Mouse (Mus musculus) yolk sac, embryonic 10.5 days (tissue): ENCODE data around the gene Tsc22d4.

Experiments used
- DNase-seq: peaks from one replicate; pipeline ENCODE4 v3.0.0-alpha.2; 2017; ENCODE audit warnings: low spot score

Tsc22d4 gene

GRCm38 (mm10) chr5:137764609-137765340, 19.2 kb downstream of the Tsc22d4 start:
- no peak for DNase-seq

GRCm38 (mm10) chr5:137766270-137766669, 20.7 kb downstream of the Tsc22d4 start:
- DNase-seq = no peak

- no peak for DNase-seq
These were observed 22.9 kb downstream of the Tsc22d4 start for GRCm38 (mm10) chr5:137768475-137768874.

- DNase-seq = peak; percentile 42
These were observed 25.2 kb downstream of the Tsc22d4 start for GRCm38 (mm10) chr5:137770709-137771108.

- no peak for DNase-seq
These were observed 27.2 kb downstream of the Tsc22d4 start for GRCm38 (mm10) chr5:137772755-137773154.

GRCm38 (mm10) chr5:137775587-137776290, 30.2 kb downstream of the Tsc22d4 start:
- no peak for DNase-seq

GRCm38 (mm10) chr5:137776408-137776918, 30.9 kb downstream of the Tsc22d4 start:
- no peak for DNase-seq

GRCm38 (mm10) chr5:137777267-137777845, 31.8 kb downstream of the Tsc22d4 start:
- no peak for DNase-seq

GRCm38 (mm10) chr5:137778635-137779034, 33.1 kb downstream of the Tsc22d4 start, which contains the start of gene Ppp1r35:
Ppp1r35 (plus strand) TSS chr5:137778849.
- peak; percentile 95 for DNase-seq

GRCm38 (mm10) chr5:137779053-137779933, 33.8 kb downstream of the Tsc22d4 start:
- DNase-seq = no peak

- DNase-seq = no peak
These were observed 36.1 kb downstream of the Tsc22d4 start for GRCm38 (mm10) chr5:137781661-137782060.

- DNase-seq = no peak
These were observed 37.4 kb downstream of the Tsc22d4 start for GRCm38 (mm10) chr5:137782776-137783522.

- DNase-seq = no peak
These were observed 38.5 kb downstream of the Tsc22d4 start for GRCm38 (mm10) chr5:137783901-137784540.

- DNase-seq = no peak
These were observed 39.0 kb downstream of the Tsc22d4 start for GRCm38 (mm10) chr5:137784546-137784945.

- DNase-seq = peak; percentile 47
These were observed 39.9 kb downstream of the Tsc22d4 start for GRCm38 (mm10) chr5:137785164-137786031.

- DNase-seq = peak; percentile 100
These were observed 40.8 kb downstream of the Tsc22d4 start for GRCm38 (mm10) chr5:137786109-137786942.

GRCm38 (mm10) chr5:137787151-137787928, 41.8 kb downstream of the Tsc22d4 start, which contains the start of the genes Mepce and Zcwpw1:
Mepce (minus strand) TSS chr5:137787655.
Zcwpw1 (plus strand) TSS chr5:137787798.
- DNase-seq = peak; percentile 93

GRCm38 (mm10) chr5:137788171-137788570, 42.6 kb downstream of the Tsc22d4 start:
- DNase-seq = no peak
